Mouse (Mus musculus) bone marrow, adult 2 months (tissue): ENCODE data around the gene Ppfibp2.

ENCODE experiments used
- CTCF ChIP-seq: fragments of 200-500 bp; IDR thresholded peaks from 2 replicates; pipeline ENCODE4 v1.5.1; 2011; ENCODE audit warnings: low read length, control low read depth; ENCODE audit not compliant: control insufficient read depth, insufficient read depth
- POLR2A ChIP-seq: fragments of 200-500 bp; IDR thresholded peaks from 2 replicates; pipeline ENCODE4 v1.6.1; 2011; ENCODE audit warnings: low read depth, mild to moderate bottlenecking, control low read depth, low read length, borderline replicate concordance; ENCODE audit not compliant: control insufficient read depth

DNA sequence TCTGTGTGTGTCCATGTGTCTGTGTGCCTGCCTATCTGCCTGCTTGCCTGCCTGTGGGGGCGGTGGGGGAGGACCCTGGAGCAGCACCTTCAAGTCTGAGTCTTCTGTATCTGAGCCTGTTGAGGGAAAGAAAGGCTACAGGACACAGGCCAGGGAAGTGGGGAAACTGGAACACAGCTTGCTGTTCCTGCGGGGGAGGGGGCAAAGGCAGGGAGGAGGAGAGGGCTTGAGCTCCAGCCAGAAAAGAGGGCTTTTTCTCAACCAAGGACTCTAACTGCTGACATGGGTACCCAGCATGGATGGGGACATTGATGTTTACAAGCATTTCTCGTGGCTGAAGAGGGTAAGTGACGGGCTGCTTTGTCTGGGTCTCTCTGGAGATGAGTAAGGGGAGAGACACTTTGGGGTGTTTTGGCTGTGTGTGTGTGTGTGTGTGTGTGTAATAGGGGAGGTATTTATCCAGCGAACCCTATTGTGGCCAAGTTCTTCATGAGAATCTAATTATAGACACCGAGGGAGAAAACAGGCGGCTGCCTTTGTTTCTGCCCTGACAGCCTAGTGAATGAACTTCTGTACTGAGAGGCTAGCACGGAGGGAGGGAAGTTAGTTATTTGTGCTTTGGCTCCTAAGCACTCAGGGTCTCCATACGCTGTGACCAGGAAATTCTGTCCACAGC, 70.7 kb downstream of the Ppfibp2 start:
- no peak for TF ChIP-seq CTCF
- no peak for TF ChIP-seq POLR2A
